Mouse (Mus musculus) forebrain, embryonic 10.5 days (tissue): ENCODE measurements around the gene Prkch. TPM values are rescaled to one million over a fixed set of nuclear protein-coding genes. Genes with fewer than 3 reads are reported as not detected.

Source experiments
- DNase-seq: peaks from one replicate; pipeline ENCODE4 v3.0.0-alpha.2; 2017; ENCODE audit warnings: low spot score; ENCODE audit errors: extremely low spot score
- H3K27ac ChIP-seq: fragments of 300-500 bp; sonication (generic); 2 replicates; pipeline ENCODE4 v1.5.1; 2016; ENCODE audit warnings: mild to moderate bottlenecking
- H3K27me3 ChIP-seq: fragments of 300-500 bp; sonication (generic); 2 replicates; pipeline ENCODE4 v1.6.1; 2016; ENCODE audit warnings: mild to moderate bottlenecking; ENCODE audit not compliant: poor library complexity, severe bottlenecking
- H3K36me3 ChIP-seq: fragments of 300-500 bp; sonication (generic); replicated peaks from 2 replicates; pipeline ENCODE4 v1.6.1; 2016; ENCODE audit warnings: mild to moderate bottlenecking, moderate library complexity
- H3K4me1 ChIP-seq: fragments of 300-500 bp; sonication (generic); 2 replicates; pipeline ENCODE4 v1.6.1; 2016
- H3K4me3 ChIP-seq: fragments of 300-500 bp; sonication (generic); 2 replicates; pipeline ENCODE4 v1.5.1; 2016; ENCODE audit warnings: mild to moderate bottlenecking, moderate library complexity
- H3K9me3 ChIP-seq: fragments of 300-500 bp; sonication (generic); 2 replicates; pipeline ENCODE4 v1.6.1; 2016; ENCODE audit warnings: mild to moderate bottlenecking, moderate library complexity
- WGBS: fragments of 180-500 bp; shearing (Covaris S2); methylation state at CpG from one replicate; pipeline ENCODE4 v1.1.7; 2016; 5-methylcytosine and 5-hydroxymethylcytosine counted together
- polyA plus RNA-seq: library from polyadenylated mRNA; unstranded; fragments of >200 nt; fragmentation: Nextera tagmentation; extraction: Ambion mirVana; gene quantifications from 2 replicates; pipeline ENCODE4 v1.2.1, GENCODE M21; 2016

The Prkch gene
- polyA plus RNA-seq, 1 experiment from 2014 or later: 3.8 TPM

DNA sequence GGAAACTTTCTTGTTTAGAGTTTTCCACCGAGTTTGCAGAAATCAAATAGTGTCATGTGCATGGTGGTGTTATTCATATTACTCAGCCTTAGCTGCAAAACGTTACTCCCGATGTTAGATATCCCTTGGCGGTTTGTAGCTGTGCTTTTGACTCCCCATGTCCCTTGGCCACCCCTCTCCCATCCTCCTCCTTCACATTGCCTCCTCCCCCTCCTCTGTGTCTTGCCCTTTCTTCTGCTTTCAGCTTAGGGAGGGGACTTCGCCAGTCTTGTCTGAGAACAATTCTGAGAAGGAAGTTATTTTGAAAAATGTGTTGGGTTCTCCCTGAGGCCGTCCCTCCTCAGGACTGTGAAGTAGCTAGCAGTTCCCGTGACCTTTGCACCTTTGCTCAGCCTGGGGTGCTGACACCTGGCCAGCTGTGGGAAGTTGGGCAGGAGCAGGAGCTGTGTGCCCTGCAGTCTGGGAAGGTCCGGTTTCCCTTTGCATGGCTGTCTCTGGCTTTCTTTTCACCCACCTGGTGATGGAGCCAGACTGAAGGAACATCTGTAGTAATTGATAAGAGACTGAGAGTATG is 48.2 kb downstream of the Prkch start:
- Histone ChIP-seq H3K36me3 (no peaks in the 10 kb centered on the region), H3K27ac (peak overlapping the region; percentile 49; the same call in 1 of the 2 replicates), H3K9me3 (no peaks in the 10 kb centered on the region), H3K4me3 (no peak overlapping the region), H3K27me3 (no peaks in the 10 kb centered on the region), H3K4me1 (peaks cover 29% of the 10 kb centered on the region)
- 15% methylated on average over 8 of the region's 8 CpGs for WGBS
- DNase-seq: no peak

DNA sequence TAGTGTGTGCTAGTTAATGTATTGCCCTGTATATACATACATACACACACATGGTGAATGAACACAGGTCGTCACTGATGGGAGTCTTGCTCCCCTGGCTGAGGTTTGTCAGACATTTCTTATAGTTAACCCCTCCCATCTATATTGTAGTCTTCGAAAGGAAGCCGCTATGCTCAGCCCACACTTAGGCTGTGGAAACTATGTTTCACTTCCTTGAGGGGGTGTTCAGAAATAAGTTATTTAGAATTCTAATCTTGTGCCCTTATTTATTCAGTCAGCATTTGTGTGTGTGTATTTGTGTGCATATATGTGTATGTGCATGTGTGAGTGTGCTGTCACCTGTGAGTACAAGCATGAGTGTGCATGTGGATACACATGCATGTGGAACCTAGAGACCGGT is 49.1 kb downstream of the Prkch start:
- Histone ChIP-seq H3K4me3 (no peak overlapping the region), H3K27me3 (no peaks in the 10 kb centered on the region), H3K27ac (no peak overlapping the region), H3K9me3 (no peaks in the 10 kb centered on the region), H3K4me1 (peaks cover 29% of the 10 kb centered on the region), H3K36me3 (no peaks in the 10 kb centered on the region)
- WGBS: 87% methylated on average over 4 of the region's 4 CpGs
- no peak for DNase-seq

DNA sequence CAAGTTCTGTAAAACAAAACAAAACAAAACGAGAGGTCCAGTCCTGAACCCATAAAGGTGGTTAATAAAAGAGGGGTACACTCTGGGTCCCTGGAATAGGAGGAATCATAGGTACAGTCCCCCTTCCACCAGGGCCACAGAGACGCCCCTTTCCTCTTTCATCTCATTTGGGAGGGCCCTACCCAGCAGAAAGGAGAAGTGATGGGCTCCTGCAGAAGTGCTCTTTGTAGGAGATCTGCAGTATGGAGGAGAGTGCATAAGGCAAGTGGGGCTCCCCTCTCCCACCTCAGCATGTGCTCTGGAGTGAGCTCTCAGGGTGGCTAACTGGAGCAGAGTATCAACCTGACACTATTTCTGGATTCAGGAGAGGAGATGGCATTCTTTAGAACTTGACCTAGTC is 55.0 kb downstream of the Prkch start:
- Histone ChIP-seq H3K9me3 (no peaks in the 10 kb centered on the region), H3K36me3 (no peaks in the 10 kb centered on the region), H3K4me3 (no peak overlapping the region), H3K27me3 (no peaks in the 10 kb centered on the region), H3K4me1 (no peaks in the 10 kb centered on the region), H3K27ac (no peak overlapping the region)
- no peak for DNase-seq
- WGBS: 84% methylated on average over 2 of the region's 2 CpGs

DNA sequence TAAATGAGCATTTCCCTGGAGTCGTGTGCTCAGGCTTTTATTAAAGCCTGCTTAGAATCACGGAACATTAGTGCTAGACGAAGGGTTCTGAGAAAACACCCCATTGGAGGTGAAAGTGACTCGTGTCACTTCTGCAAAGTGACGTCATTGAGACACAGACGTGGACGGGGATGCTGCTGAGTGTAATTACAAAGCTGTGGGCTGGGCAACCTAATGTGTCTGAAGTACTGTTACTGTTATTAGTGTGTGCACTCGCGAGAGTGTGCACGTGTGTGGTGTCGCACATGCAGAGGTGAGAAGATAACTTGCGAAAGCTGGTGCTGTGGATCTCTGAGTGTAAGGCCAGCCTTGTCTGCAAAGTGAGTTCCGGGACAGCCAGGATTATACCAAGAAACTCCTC is 56.6 kb downstream of the Prkch start:
- H3K4me1 ChIP-seq: no peaks in the 10 kb centered on the region
- H3K36me3 ChIP-seq: no peaks in the 10 kb centered on the region
- no peak overlapping the region for H3K27ac ChIP-seq
- no peaks in the 10 kb centered on the region for H3K9me3 ChIP-seq
- H3K4me3 ChIP-seq: no peak overlapping the region
- DNase-seq: no peak
- no peaks in the 10 kb centered on the region for H3K27me3 ChIP-seq
- WGBS: 88% methylated on average over 13 of the region's 13 CpGs

DNA sequence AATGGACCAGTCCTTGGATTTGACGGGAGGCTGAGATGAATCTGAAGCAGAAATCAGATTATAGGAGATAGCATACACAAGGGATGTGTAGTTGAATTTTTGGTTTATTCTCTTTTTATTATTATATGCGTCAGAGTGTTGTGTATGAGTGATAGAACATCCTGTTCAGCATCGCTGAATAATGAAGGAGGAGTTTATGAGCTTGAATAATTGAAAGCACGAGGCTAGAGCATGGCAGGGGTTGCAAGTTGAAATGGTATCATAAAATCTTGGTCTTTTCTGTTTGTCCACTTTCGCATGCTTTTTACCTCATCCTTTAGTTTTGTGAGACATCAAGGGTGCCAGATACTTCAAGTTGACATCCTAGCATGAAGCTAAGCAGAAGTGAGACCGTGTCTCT is 60.6 kb downstream of the Prkch start:
- DNase-seq: no peak
- H3K4me3 ChIP-seq: no peak overlapping the region
- no peaks in the 10 kb centered on the region for H3K27me3 ChIP-seq
- 91% methylated on average over 6 of the region's 6 CpGs for WGBS
- H3K4me1 ChIP-seq: no peaks in the 10 kb centered on the region
- H3K36me3 ChIP-seq: no peaks in the 10 kb centered on the region
- no peaks in the 10 kb centered on the region for H3K9me3 ChIP-seq
- H3K27ac ChIP-seq: no peak overlapping the region

DNA sequence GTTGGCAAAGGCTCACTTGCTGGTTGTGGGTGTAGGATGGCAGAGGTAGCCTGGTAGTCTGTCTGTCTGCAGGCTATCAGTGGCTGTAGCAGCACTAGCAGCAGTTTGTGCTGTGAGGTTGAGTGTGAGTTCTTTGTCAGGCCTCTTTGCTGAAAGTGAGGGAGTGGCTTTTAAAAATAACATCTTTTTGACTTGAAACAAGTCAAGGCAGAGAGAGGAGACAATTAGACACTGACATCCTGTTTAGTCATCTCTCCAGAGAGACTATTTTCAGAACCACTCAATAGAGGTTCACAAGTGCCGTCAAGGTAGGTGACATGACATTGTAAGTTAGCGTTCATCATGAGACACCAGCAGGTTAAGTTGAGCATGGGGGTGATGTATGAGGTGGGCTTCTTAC is 63.1 kb downstream of the Prkch start:
- Histone ChIP-seq H3K9me3 (no peaks in the 10 kb centered on the region), H3K27ac (no peak overlapping the region), H3K4me1 (no peaks in the 10 kb centered on the region), H3K4me3 (no peak overlapping the region), H3K36me3 (no peaks in the 10 kb centered on the region), H3K27me3 (no peaks in the 10 kb centered on the region)
- no peak for DNase-seq
- WGBS: 90% methylated on average over 2 of the region's 2 CpGs

DNA sequence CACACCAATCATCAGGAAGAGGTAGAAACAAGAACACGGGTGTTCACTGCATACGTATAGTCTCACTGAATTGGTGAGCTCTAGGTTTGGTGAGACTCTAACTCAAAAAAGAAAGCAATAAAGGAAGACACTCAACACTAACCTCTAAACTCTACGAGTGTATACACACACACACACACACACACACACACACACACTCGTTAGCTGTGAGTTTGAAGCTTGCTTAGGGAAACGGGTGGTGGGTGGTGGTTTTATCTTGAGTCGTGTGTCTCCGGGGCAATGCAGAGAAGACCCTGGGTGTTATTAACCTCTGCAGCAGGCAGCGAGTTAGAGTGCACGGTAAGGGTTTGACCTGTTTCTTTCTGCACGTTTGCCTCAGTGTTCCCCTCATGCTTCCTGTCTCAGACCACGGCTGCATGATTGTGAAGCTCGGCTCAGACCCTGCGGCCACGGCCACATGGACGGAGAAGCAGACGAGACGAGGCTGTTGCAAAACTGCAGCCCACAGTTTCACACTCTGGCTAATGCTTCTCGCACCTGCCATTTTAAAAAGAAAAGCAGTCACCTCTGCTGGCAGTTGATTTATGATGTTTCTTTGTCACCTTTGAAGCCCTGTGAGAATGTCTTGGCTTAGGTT is 72.1 kb downstream of the Prkch start:
- no peak for DNase-seq
- Histone ChIP-seq H3K4me1 (no peaks in the 10 kb centered on the region), H3K27me3 (no peaks in the 10 kb centered on the region), H3K4me3 (no peak overlapping the region), H3K27ac (no peak overlapping the region), H3K36me3 (no peaks in the 10 kb centered on the region), H3K9me3 (no peaks in the 10 kb centered on the region)
- 86% methylated on average over 18 of the region's 18 CpGs for WGBS

DNA sequence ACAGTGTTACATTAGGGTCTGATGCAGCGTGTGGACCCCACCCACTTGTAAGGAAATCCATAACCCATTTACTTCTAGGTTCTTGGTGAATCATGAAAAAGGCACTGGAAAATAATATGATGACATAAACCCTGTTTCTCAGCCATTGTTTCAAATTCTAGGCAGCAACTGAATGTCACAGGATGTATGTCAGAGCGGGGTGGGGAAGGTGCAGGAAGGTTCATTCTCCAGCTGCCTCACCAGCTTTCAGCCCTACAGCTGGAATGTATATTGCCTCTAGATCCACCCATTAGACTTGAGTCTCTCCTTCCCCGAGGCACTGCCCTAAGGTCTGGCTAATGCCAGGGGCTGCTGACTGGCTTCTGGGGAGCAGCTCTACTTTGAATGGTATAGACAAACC is 78.8 kb downstream of the Prkch start:
- Histone ChIP-seq H3K36me3 (no peaks in the 10 kb centered on the region), H3K27ac (no peak overlapping the region), H3K9me3 (no peaks in the 10 kb centered on the region), H3K4me1 (peaks cover 5% of the 10 kb centered on the region; the same call in 1 of the 2 replicates), H3K27me3 (no peaks in the 10 kb centered on the region), H3K4me3 (no peak overlapping the region)
- no peak for DNase-seq
- WGBS: 85% methylated on average over 3 of the region's 3 CpGs

DNA sequence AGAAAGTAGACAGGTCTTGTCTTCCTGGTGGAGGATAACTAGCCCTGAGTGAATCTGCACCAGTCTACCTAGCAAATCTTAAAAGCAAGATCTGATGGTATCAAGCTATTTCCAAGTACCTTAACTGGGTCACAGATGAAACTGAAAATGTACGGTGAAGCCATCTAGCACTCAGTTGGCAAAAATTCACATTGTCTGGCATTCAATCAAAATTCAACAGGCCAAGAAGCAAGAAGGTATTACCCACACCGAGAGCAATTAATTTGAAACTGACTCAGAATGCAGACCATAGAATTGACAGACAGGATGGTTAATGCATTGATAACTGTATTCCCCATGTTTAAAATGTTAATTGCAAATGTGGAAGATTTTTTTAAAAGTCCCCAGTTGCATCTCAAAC is 82.1 kb downstream of the Prkch start:
- Histone ChIP-seq H3K27me3 (no peaks in the 10 kb centered on the region), H3K4me1 (peaks cover 12% of the 10 kb centered on the region), H3K4me3 (no peak overlapping the region), H3K27ac (no peak overlapping the region), H3K36me3 (no peaks in the 10 kb centered on the region), H3K9me3 (no peaks in the 10 kb centered on the region)
- 93% methylated on average over 2 of the region's 2 CpGs for WGBS
- DNase-seq: no peak

DNA sequence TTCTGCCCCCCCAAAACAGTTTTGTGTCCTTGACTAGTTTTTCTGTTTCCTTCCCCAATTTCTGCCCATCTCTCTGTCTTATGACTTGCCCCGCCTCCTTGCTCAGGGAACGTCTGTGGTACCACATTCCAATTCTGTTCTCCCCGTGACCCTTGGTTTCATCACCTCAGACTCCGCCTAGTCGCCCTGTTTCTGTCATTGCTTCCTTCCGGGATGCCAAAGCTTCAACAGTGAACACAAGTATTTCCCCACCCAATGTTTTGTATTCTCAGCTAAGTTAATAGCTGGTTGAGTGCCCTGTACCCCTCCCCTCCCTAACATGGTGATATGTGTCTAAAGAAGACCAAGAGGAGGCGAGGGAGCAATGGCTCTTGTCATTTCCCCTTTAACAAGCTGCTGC is 83.0 kb downstream of the Prkch start:
- no peak for DNase-seq
- no peaks in the 10 kb centered on the region for H3K27me3 ChIP-seq
- no peak overlapping the region for H3K4me3 ChIP-seq
- no peaks in the 10 kb centered on the region for H3K9me3 ChIP-seq
- no peaks in the 10 kb centered on the region for H3K36me3 ChIP-seq
- WGBS: 80% methylated on average over 7 of the region's 7 CpGs
- H3K27ac ChIP-seq: no peak overlapping the region
- H3K4me1 ChIP-seq: peaks cover 21% of the 10 kb centered on the region

DNA sequence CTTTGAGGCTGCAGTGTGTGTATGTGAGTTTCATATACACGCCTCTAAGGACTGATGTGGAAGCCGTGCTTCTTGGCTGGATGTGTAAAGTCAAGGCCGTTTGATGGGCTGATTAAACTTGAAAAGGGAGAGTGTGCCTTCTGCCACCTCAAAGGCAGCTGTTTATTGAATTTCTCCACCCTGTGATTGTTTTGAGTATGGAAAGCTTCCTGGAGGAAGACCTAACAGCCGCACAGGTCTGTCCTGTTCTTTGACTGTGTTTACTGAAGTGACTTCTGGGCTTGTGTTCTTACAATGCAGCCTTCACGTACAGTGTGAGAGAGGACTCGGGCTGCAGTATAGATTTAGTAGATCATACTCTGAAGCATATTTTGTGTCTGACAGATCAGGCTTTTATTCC is 86.1 kb downstream of the Prkch start:
- no peaks in the 10 kb centered on the region for H3K9me3 ChIP-seq
- H3K36me3 ChIP-seq: no peaks in the 10 kb centered on the region
- no peaks in the 10 kb centered on the region for H3K27me3 ChIP-seq
- 84% methylated on average over 6 of the region's 6 CpGs for WGBS
- DNase-seq: no peak
- no peak overlapping the region for H3K4me3 ChIP-seq
- H3K4me1 ChIP-seq: peaks cover 38% of the 10 kb centered on the region
- H3K27ac ChIP-seq: no peak overlapping the region

DNA sequence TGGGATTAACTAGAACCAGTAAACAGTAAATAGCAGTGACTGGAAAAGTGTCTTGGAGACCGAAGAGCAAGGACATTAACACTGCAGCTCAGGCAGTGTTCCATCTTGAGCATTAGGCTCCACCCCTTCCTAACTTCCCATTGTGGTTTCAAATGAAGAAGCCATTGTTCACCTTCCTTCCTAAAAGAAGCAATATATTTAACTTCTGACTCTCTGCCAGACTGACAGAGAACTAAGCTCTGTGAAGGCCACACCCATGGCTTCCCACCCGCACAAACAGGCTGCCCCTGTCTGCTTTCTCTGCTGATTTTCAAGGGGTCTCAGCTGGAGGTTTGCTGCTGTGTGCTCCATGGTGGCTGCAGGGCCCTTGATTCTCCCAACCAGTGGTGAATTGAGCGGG is 86.9 kb downstream of the Prkch start:
- H3K27ac ChIP-seq: peak overlapping the region; percentile 71
- WGBS: 39% methylated on average over 3 of the region's 3 CpGs

DNA sequence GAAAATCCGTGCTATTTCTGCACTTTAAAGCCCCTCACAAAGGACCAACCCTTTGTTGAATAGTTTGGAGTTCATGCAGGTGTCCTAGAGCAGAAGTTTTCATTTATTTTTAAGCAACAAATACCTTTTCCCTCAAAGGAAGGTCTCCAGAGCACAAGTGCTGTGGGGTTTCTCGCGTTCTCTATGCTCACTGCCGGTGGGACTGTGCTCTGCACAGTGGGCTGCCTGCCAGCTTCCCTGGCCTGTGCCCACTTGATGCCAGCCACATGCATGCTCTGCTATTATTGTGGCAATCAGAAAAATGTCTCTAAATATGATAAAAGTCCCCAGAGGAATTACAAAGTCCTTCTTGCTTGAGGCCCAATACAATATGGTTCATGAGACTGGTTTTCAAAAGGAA is 87.4 kb downstream of the Prkch start:
- WGBS: 60% methylated on average over 4 of the region's 4 CpGs

More for the DNA sequence above, 86.9 kb downstream of the Prkch start:
- H3K4me3 ChIP-seq: no peak overlapping the region
- H3K4me1 ChIP-seq: peaks cover 38% of the 10 kb centered on the region
- H3K36me3 ChIP-seq: no peaks in the 10 kb centered on the region
- no peak for DNase-seq
- no peaks in the 10 kb centered on the region for H3K27me3 ChIP-seq
- H3K9me3 ChIP-seq: no peaks in the 10 kb centered on the region

DNA sequence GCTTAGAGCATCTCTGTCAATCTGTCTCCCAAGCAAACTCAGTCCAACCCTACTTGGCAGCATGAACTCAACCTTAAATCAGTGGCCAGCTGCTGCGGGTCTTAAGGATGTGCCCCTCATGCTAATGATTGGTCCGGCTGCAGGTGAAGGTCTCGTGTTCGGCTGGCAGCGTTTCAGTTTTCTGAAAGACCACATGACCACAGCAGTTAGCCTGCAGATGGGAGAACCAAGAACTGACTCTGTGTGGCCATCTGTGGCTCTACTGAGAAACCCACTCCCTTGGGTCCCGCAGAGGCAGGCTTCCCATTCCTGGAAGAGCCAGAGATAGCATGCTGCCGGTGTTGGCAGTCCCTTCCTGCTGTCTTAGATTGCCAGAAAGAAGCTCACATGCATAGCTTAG is 89.2 kb downstream of the Prkch start:
- 94% methylated on average over 7 of the region's 7 CpGs for WGBS

More for the DNA sequence above, 87.4 kb downstream of the Prkch start:
- H3K4me3 ChIP-seq: no peak overlapping the region
- no peak for DNase-seq
- no peaks in the 10 kb centered on the region for H3K27me3 ChIP-seq
- peak overlapping the region; percentile 71 for H3K27ac ChIP-seq
- H3K4me1 ChIP-seq: peaks cover 38% of the 10 kb centered on the region
- H3K9me3 ChIP-seq: no peaks in the 10 kb centered on the region
- no peaks in the 10 kb centered on the region for H3K36me3 ChIP-seq

More for the DNA sequence above, 89.2 kb downstream of the Prkch start:
- Histone ChIP-seq H3K4me1 (peaks cover 47% of the 10 kb centered on the region), H3K4me3 (no peak overlapping the region), H3K27me3 (no peaks in the 10 kb centered on the region), H3K27ac (no peak overlapping the region), H3K36me3 (no peaks in the 10 kb centered on the region), H3K9me3 (no peaks in the 10 kb centered on the region)
- DNase-seq: no peak
